Mouse (Mus musculus) urinary bladder, adult 18-20 months (tissue): ENCODE results near the gene Catsper3.

Experiments
- DNase-seq, 2 experiments: peaks; one replicate each; pipeline ENCODE4 v3.0.0; 2022; ENCODE audit warnings: low spot score in 2 of 2, mixed read lengths in 2 of 2

Gene Catsper3

GRCm38 (mm10) chr13:55852205-55852604 is 67.8 kb downstream of the Catsper3 start:
- DNase-seq = no peak

GRCm38 (mm10) chr13:55855793-55856192 is 71.4 kb downstream of the Catsper3 start:
- DNase-seq = no peak

- DNase-seq = no peak
Measured at GRCm38 (mm10) chr13:55858463-55858862, 74.1 kb downstream of the Catsper3 start.
